Mouse (Mus musculus) kidney, adult 2 months (tissue): ENCODE measurements around the gene Lpar6. TPM values are rescaled to one million over a fixed set of nuclear protein-coding genes. Genes with fewer than 3 reads are reported as not detected.

Experiments
- DNase-seq: peaks from one replicate; pipeline ENCODE4 v3.0.0; 2021
- H3K27ac ChIP-seq: fragments of 200-500 bp; 2 replicates; pipeline ENCODE4 v1.5.1; 2012; ENCODE audit warnings: low read depth, low read length, control low read depth, inconsistent platforms; ENCODE audit not compliant: insufficient read depth
- H3K27me3 ChIP-seq: fragments of 200-500 bp; replicated peaks from 2 replicates; pipeline ENCODE4 v1.6.1; 2012; ENCODE audit warnings: mild to moderate bottlenecking, moderate library complexity, low read length, inconsistent platforms; ENCODE audit not compliant: control insufficient read depth, insufficient read depth
- H3K36me3 ChIP-seq: fragments of 200-500 bp; 2 replicates; pipeline ENCODE4 v1.6.1; 2012; ENCODE audit warnings: mild to moderate bottlenecking, moderate library complexity, low read length, inconsistent platforms; ENCODE audit not compliant: control insufficient read depth, insufficient read depth
- H3K4me1 ChIP-seq: fragments of 200-500 bp; 2 replicates; pipeline ENCODE4 v1.6.1; 2011; ENCODE audit warnings: low read length; ENCODE audit not compliant: control insufficient read depth, insufficient read depth
- H3K4me3 ChIP-seq: fragments of 200-500 bp; 2 replicates; pipeline ENCODE4 v1.5.1; 2011; ENCODE audit warnings: mild to moderate bottlenecking, low read depth, low read length, control low read depth; ENCODE audit not compliant: insufficient read depth
- CTCF ChIP-seq: fragments of 200-500 bp; conservative IDR thresholded peaks from 2 replicates; pipeline ENCODE4 v1.5.1; 2011; ENCODE audit warnings: low read depth, mild to moderate bottlenecking, control low read depth, low read length, moderate library complexity, mixed read lengths; ENCODE audit not compliant: insufficient read depth, insufficient read length
- POLR2A ChIP-seq: fragments of 200-500 bp; IDR thresholded peaks from one replicate; pipeline ENCODE4 v1.6.1; 2011; ENCODE audit warnings: low read depth, low read length, control low read depth
- WGBS: fragments of 180-500 bp; shearing (Covaris S2); methylation state at CpG from one replicate; pipeline ENCODE4 v1.1.7; 2018; 5-methylcytosine and 5-hydroxymethylcytosine counted together
- polyA plus RNA-seq: library from polyadenylated mRNA; depleted of rRNA; stranded (reverse); fragments of >200 nt; gene quantifications from 2 replicates; pipeline ENCODE4 v1.2.3, GENCODE M21; 2012

The Lpar6 gene
- polyA plus RNA-seq, 1 experiment = 3.1 TPM

- TF ChIP-seq CTCF (no peak), POLR2A (no peak)
- H3K27ac ChIP-seq = no peak overlapping the region
- peaks cover 9% of the 10 kb centered on the region for H3K36me3 ChIP-seq
- H3K4me1 ChIP-seq = no peaks in the 10 kb centered on the region
- DNase-seq = no peak
- H3K4me3 ChIP-seq = no peak overlapping the region
- no peaks in the 10 kb centered on the region for H3K27me3 ChIP-seq
- 94% methylated on average over 1 of the region's 1 CpGs for WGBS
These were observed 20.6 kb upstream of the Lpar6 start for GRCm38 (mm10) chr14:73217062-73217461.

- no peak for TF ChIP-seq POLR2A
- TF ChIP-seq CTCF = no peak
- no peak for DNase-seq
- Histone ChIP-seq H3K27me3 (no peaks in the 10 kb centered on the region), H3K27ac (no peak overlapping the region), H3K36me3 (no peaks in the 10 kb centered on the region), H3K4me1 (no peaks in the 10 kb centered on the region), H3K4me3 (no peak overlapping the region)
- WGBS = 87% methylated on average over 9 of the region's 9 CpGs
These were observed 15.3 kb upstream of the Lpar6 start for GRCm38 (mm10) chr14:73222316-73222970.

GRCm38 (mm10) chr14:73226346-73226745, 11.3 kb upstream of the Lpar6 start:
- H3K27me3 ChIP-seq = no peaks in the 10 kb centered on the region
- H3K27ac ChIP-seq = no peak overlapping the region
- DNase-seq = no peak
- no peaks in the 10 kb centered on the region; the same call in 1 of the 2 replicates for H3K36me3 ChIP-seq
- no peaks in the 10 kb centered on the region; the same call in 1 of the 2 replicates for H3K4me1 ChIP-seq
- H3K4me3 ChIP-seq = no peak overlapping the region
- WGBS = 85% methylated on average over 3 of the region's 3 CpGs
- TF ChIP-seq POLR2A (no peak), CTCF (no peak)

GRCm38 (mm10) chr14:73226849-73227248, 10.8 kb upstream of the Lpar6 start:
- Histone ChIP-seq H3K4me1 (no peaks in the 10 kb centered on the region; the same call in 1 of the 2 replicates), H3K4me3 (no peak overlapping the region), H3K36me3 (no peaks in the 10 kb centered on the region; the same call in 1 of the 2 replicates), H3K27ac (no peak overlapping the region; the same call in 1 of the 2 replicates), H3K27me3 (no peaks in the 10 kb centered on the region)
- no peak for DNase-seq
- TF ChIP-seq CTCF = no peak
- TF ChIP-seq POLR2A = no peak
- WGBS = 20% methylated on average over 1 of the region's 1 CpGs

GRCm38 (mm10) chr14:73231286-73231982, 6.3 kb upstream of the Lpar6 start:
- no peaks in the 10 kb centered on the region for H3K27me3 ChIP-seq
- peaks cover 10% of the 10 kb centered on the region for H3K4me1 ChIP-seq
- TF ChIP-seq POLR2A (no peak), CTCF (no peak)
- 55% methylated on average over 5 of the region's 5 CpGs for WGBS
- no peak overlapping the region for H3K4me3 ChIP-seq
- peak overlapping the region; percentile 45 for H3K27ac ChIP-seq
- peak; percentile 42 for DNase-seq
- no peaks in the 10 kb centered on the region; the same call in 1 of the 2 replicates for H3K36me3 ChIP-seq

GRCm38 (mm10) chr14:73234468-73235031, 3.1 kb upstream of the Lpar6 start:
- peaks cover 10% of the 10 kb centered on the region for H3K4me1 ChIP-seq
- no peaks in the 10 kb centered on the region for H3K27me3 ChIP-seq
- H3K4me3 ChIP-seq = no peak overlapping the region
- no peaks in the 10 kb centered on the region; the same call in 1 of the 2 replicates for H3K36me3 ChIP-seq
- H3K27ac ChIP-seq = peak overlapping the region; percentile 93
- peak; percentile 44 for DNase-seq
- TF ChIP-seq POLR2A = no peak
- TF ChIP-seq CTCF = no peak
- 36% methylated on average over 2 of the region's 2 CpGs for WGBS
